Mouse (Mus musculus): ENCODE measurements around the gene Obp2a. TPM values are rescaled to one million over a fixed set of nuclear protein-coding genes. Genes with fewer than 3 reads are reported as not detected.
A peak's percentile ranks its signal among the peaks of the same experiment; 100 is the strongest.
"Not testable (repeated sequence)": the region's sequence is repeated elsewhere in the genome, so short reads cannot be mapped to it uniquely, and the experiment has no call there.

Obp2a gene
- polyA plus RNA-seq, 1 experiment from 2014 or later, result not detected

DNA sequence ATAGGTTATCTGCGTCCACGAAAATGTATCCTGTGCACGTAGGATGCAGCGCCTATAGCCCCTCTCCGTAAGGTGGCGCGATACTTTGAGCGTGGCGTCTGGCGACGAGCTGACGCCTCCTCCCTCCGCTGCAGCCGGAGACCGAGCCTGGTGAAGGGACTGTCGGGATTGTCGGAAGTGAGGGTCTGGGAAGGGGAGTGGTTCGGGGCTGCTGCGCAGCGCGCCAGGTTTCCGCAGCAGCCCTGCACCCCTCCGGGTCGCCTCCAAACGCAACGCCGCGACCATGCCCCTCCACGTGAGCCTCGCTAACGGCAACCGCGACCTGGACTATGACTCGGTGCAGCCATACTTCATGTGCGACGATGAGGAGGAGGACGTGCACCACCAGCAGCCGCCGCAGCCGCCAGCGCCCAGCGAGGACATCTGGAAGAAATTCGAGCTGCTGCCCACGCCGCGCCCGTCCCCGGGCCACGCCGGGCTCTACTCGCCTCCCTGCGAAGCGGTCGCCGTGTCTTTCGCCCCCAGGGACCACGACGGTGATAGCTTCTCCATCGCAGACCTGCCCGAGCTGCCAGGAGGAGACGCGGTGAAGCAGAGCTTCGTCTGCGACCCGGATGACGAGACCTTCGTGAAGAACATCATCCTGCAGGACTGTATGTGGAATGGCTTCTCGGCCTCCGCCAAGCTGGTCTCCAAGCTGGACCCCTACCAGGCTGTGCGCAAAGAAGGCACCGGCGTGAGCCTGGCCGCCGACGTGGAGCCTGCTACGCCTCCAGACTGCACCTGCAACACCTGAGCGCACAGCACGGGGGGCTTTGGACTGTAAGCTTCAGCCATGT lies 7.0 kb downstream of the Obp2a start, which contains the start of gene Bmyc:
TSS of gene Bmyc (plus strand) at position 97 of the 839 bp plus-strand sequence.
- peak; percentile 80 for TF ChIP-seq CTCF (IDR thresholded peaks at IDR 0.05)
- no peak for TF ChIP-seq EP300 (IDR thresholded peaks at IDR 0.05)
- H3K27me3 ChIP-seq (replicated peaks; ENCODE audit: insufficient read depth, low read length), result no peaks in the 10 kb centered on the region
- H3K9ac ChIP-seq (replicated peaks; ENCODE audit: low read depth), result peak within 1 kb of the TSS; percentile 51
- DNase-seq (ENCODE audit: low spot score), result peak; percentile 84
- H3K4me3 ChIP-seq (ENCODE audit: low read depth, low read length), result peak within 1 kb of the TSS; percentile 62
- no peaks in the 10 kb centered on the region for H3K9me3 ChIP-seq (ENCODE audit: low read length)
- peak within 1 kb of the TSS; percentile 91 for H3K4me2 ChIP-seq (replicated peaks; ENCODE audit: low read depth, low read length)
- peak; percentile 87 for ATAC-seq
- under 1% methylated on average over 65 of the region's 78 CpGs for WGBS
- no peaks in the 10 kb centered on the region for H3K36me3 ChIP-seq (ENCODE audit: insufficient read depth, low read length)
- H3K27ac ChIP-seq (ENCODE audit: low read length), result no peak within 1 kb of the TSS
- no peaks in the 10 kb centered on the region for H3K4me1 ChIP-seq (ENCODE audit: insufficient read depth, low read depth, low read length)

DNA sequence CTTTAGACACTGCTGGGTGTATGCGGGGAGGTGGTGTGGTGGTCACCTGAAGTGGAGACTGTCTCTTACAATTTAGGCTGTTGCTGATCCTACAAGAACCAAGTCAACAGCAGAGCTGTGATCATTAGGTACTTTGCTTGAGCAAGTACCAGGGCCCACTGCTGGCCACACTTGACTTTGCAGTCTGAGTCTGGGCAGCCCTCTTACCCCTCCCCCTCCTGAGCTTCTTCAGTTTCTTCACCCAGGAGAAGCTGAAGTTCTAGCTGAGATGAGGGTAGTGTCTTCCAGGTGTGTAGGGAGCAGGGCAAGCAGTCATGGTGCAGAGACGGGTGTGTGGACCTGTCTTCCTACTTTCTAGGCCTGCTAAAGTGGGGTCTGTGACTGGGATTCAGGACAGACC lies 8.3 kb downstream of the Obp2a start:
- Histone ChIP-seq H3K27ac (ENCODE audit: low read length) (no peak overlapping the region), H3K9ac (replicated peaks; ENCODE audit: low read depth) (no peak overlapping the region), H3K36me3 (ENCODE audit: insufficient read depth, low read length) (no peaks in the 10 kb centered on the region), H3K4me1 (ENCODE audit: insufficient read depth, low read depth, low read length) (no peaks in the 10 kb centered on the region), H3K4me3 (ENCODE audit: low read depth, low read length) (no peak overlapping the region), H3K9me3 (ENCODE audit: low read length) (no peaks in the 10 kb centered on the region), H3K27me3 (replicated peaks; ENCODE audit: insufficient read depth, low read length) (no peaks in the 10 kb centered on the region), H3K4me2 (replicated peaks; ENCODE audit: low read depth, low read length) (no peak overlapping the region)
- 70% methylated on average over 2 of the region's 2 CpGs for whole genome bisulfite sequencing
- ATAC-seq (no peak), DNase-seq (ENCODE audit: low spot score) (peak; percentile 35)
- TF ChIP-seq CTCF (IDR thresholded peaks at IDR 0.05) (peak; percentile 46), EP300 (IDR thresholded peaks at IDR 0.05) (no peak)

DNA sequence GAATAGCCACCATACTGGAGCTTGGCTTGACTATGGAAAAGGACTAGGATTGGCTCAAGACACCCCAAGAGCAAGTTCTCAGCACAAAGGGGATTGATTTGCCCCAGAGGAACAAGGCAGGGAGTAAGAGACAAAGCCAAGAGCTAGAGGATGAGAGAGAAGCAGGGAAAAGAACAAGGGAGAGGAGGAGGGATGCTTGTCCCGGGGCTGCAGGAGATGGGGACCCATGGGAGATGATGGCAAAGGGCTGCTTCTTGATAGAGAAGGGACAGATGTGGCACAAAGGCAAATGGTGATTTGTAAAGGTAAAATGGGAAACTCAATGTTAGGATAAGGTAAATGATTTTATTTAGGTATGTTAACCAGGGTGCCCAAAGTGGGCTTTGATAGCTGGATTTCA lies 9.2 kb downstream of the Obp2a start:
- not testable (repeated sequence) for H3K9me3 ChIP-seq (ENCODE audit: low read length); H3K36me3 ChIP-seq (ENCODE audit: insufficient read depth, low read length); ATAC-seq; H3K4me1 ChIP-seq (ENCODE audit: insufficient read depth, low read depth, low read length); H3K9ac ChIP-seq (replicated peaks; ENCODE audit: low read depth); H3K4me2 ChIP-seq (replicated peaks; ENCODE audit: low read depth, low read length); H3K4me3 ChIP-seq (ENCODE audit: low read depth, low read length); DNase-seq (ENCODE audit: low spot score); H3K27ac ChIP-seq (ENCODE audit: low read length); H3K27me3 ChIP-seq (replicated peaks; ENCODE audit: insufficient read depth, low read length)
- WGBS, result 85% methylated on average over 1 of the region's 1 CpGs

DNA sequence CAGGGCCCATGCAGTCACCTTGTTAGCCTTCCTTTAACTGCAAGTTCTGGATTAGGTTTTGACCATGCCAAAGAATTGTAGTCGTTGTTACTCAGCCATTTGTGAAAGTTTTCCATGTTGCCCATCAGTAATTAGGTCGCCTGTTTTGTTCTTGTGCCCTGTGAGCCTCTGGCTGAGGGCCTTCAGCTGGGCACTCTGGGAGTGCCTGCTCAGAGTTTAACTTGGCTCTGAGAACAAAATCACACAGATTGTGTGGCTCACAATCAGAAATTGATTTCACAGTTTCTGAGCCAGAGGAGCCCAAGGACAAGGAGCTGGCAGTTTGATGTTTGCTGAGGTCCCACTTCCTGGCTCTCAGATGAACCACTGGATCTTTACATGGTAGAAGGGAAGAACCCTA lies 9.9 kb downstream of the Obp2a start:
- H3K27ac ChIP-seq (ENCODE audit: low read length); H3K4me3 ChIP-seq (ENCODE audit: low read depth, low read length); H3K36me3 ChIP-seq (ENCODE audit: insufficient read depth, low read length); H3K27me3 ChIP-seq (replicated peaks; ENCODE audit: insufficient read depth, low read length); DNase-seq (ENCODE audit: low spot score); H3K9ac ChIP-seq (replicated peaks; ENCODE audit: low read depth); ATAC-seq; H3K4me1 ChIP-seq (ENCODE audit: insufficient read depth, low read depth, low read length); H3K9me3 ChIP-seq (ENCODE audit: low read length); H3K4me2 ChIP-seq (replicated peaks; ENCODE audit: low read depth, low read length): not testable (repeated sequence)
- WGBS, result 77% methylated on average over 2 of the region's 2 CpGs

DNA sequence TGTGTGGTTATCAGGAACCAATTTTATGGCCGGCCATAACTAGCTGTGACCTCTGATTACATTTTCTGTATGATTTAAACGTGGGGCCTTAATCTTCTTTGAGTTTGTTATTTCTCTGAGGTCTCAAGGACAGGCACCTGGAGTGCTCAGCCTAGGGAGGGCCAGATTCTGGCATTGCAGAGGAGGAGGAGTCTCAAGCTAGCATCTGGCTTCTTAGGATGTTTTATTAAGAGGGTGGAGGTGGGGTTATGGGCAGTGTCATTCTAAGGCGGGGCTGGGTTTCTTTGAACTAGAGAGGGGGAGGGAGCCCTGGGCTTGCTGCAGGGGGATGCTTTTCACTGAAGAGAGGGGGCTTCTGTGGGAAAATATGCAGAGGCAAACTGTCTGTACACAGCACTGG lies 11.8 kb downstream of the Obp2a start:
- 20% methylated on average over 3 of the region's 3 CpGs for WGBS
- not testable (repeated sequence) for H3K4me1 ChIP-seq (ENCODE audit: insufficient read depth, low read depth, low read length); H3K27ac ChIP-seq (ENCODE audit: low read length); ATAC-seq; H3K27me3 ChIP-seq (replicated peaks; ENCODE audit: insufficient read depth, low read length); DNase-seq (ENCODE audit: low spot score); H3K4me3 ChIP-seq (ENCODE audit: low read depth, low read length); H3K9me3 ChIP-seq (ENCODE audit: low read length); H3K9ac ChIP-seq (replicated peaks; ENCODE audit: low read depth); H3K4me2 ChIP-seq (replicated peaks; ENCODE audit: low read depth, low read length); H3K36me3 ChIP-seq (ENCODE audit: insufficient read depth, low read length)

DNA sequence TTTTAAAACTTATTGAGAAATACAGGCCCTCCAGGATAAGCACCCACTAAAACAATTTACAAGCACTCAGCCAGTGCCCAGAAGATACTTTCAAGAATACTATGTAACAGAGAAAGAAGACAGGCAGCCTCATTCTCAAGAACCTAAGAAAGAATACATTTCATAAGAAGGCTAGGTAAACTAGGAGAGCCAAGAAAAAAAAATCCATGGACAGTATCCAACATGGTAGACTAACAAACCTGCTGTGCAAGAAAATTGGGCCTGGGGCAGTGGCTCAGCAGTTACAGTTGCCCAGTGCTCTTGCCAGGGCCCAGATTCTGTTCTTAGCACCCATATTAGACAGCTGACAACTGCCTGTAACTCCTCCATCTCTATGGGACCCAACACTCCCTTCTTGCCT lies 17.4 kb downstream of the Obp2a start:
- ATAC-seq (no peak), DNase-seq (ENCODE audit: low spot score) (no peak)
- TF ChIP-seq CTCF (IDR thresholded peaks at IDR 0.05) (no peak), EP300 (IDR thresholded peaks at IDR 0.05) (no peak)

More for the DNA sequence above, 17.4 kb downstream of the Obp2a start:
- Histone ChIP-seq H3K4me3 (ENCODE audit: low read depth, low read length) (no peak overlapping the region), H3K27me3 (replicated peaks; ENCODE audit: insufficient read depth, low read length) (no peaks in the 10 kb centered on the region), H3K9me3 (ENCODE audit: low read length) (no peaks in the 10 kb centered on the region), H3K27ac (ENCODE audit: low read length) (no peak overlapping the region), H3K36me3 (ENCODE audit: insufficient read depth, low read length) (no peaks in the 10 kb centered on the region), H3K9ac (replicated peaks; ENCODE audit: low read depth) (no peak overlapping the region), H3K4me1 (ENCODE audit: insufficient read depth, low read depth, low read length) (no peaks in the 10 kb centered on the region), H3K4me2 (replicated peaks; ENCODE audit: low read depth, low read length) (no peak overlapping the region)
